Mouse (Mus musculus): ENCODE results near the gene Fes. TPM values are rescaled to one million over a fixed set of nuclear protein-coding genes. Genes with fewer than 3 reads are reported as not detected.
A peak's percentile ranks its signal among the peaks of the same experiment; 100 is the strongest.

Fes gene
- total RNA-seq, 2 experiments from 2014 or later = 5.0 to 5.7 TPM

- no peak for DNase-seq (ENCODE audit: low spot score in 2 of 2)
- no peak overlapping the region; the same call in 1 of the 2 replicates for H3K4me3 ChIP-seq
- TF ChIP-seq CTCF (conservative IDR thresholded peaks at IDR 0.05) = no peak
- H3K27ac ChIP-seq = no peak overlapping the region
Observed at GRCm38 (mm10) chr7:80368635-80369421, 18.9 kb downstream of the Fes start.

- H3K27ac ChIP-seq = no peak overlapping the region
- TF ChIP-seq CTCF (conservative IDR thresholded peaks at IDR 0.05) = no peak
- DNase-seq (ENCODE audit: low spot score in 2 of 2) = no peak
- no peak overlapping the region for H3K4me3 ChIP-seq
Observed at GRCm38 (mm10) chr7:80368009-80368408, 19.7 kb downstream of the Fes start.

- no peak overlapping the region for H3K27ac ChIP-seq
- H3K4me3 ChIP-seq = no peak overlapping the region
- no peak for DNase-seq (ENCODE audit: low spot score in 2 of 2)
- no peak for TF ChIP-seq CTCF (conservative IDR thresholded peaks at IDR 0.05)
Observed at GRCm38 (mm10) chr7:80367232-80367631, 20.5 kb downstream of the Fes start.

GRCm38 (mm10) chr7:80365759-80366158 lies 22.0 kb downstream of the Fes start:
- no peak for TF ChIP-seq CTCF (conservative IDR thresholded peaks at IDR 0.05)
- no peak for DNase-seq (ENCODE audit: low spot score in 2 of 2)
- no peak overlapping the region for H3K4me3 ChIP-seq
- H3K27ac ChIP-seq = no peak overlapping the region

- Histone ChIP-seq H3K4me3 (no peak overlapping the region), H3K27ac (no peak overlapping the region)
- no peak for DNase-seq (ENCODE audit: low spot score in 2 of 2)
- TF ChIP-seq CTCF (conservative IDR thresholded peaks at IDR 0.05) = no peak
Observed at GRCm38 (mm10) chr7:80360435-80360834, 27.3 kb downstream of the Fes start.

GRCm38 (mm10) chr7:80358039-80358438 lies 29.7 kb downstream of the Fes start:
- DNase-seq (ENCODE audit: low spot score in 2 of 2) = no peak
- no peak overlapping the region for H3K4me3 ChIP-seq
- peak overlapping the region; percentile 81 for H3K27ac ChIP-seq
- TF ChIP-seq CTCF (conservative IDR thresholded peaks at IDR 0.05) = no peak

GRCm38 (mm10) chr7:80357156-80357555 lies 30.6 kb downstream of the Fes start:
- Histone ChIP-seq H3K4me3 (no peak overlapping the region), H3K27ac (peak overlapping the region; percentile 81)
- DNase-seq (ENCODE audit: low spot score in 2 of 2) = peak in 1 of 2 experiments; percentile 56
- TF ChIP-seq CTCF (conservative IDR thresholded peaks at IDR 0.05) = 0 out of 2 replicates have a peak, but pooled peaks have one; percentile 19

- DNase-seq (ENCODE audit: low spot score in 2 of 2) = no peak
- Histone ChIP-seq H3K27ac (peak overlapping the region; percentile 81), H3K4me3 (no peak overlapping the region)
- TF ChIP-seq CTCF (conservative IDR thresholded peaks at IDR 0.05) = no peak
Observed at GRCm38 (mm10) chr7:80356351-80356750, 31.4 kb downstream of the Fes start.

GRCm38 (mm10) chr7:80352920-80353319 lies 34.8 kb downstream of the Fes start:
- Histone ChIP-seq H3K27ac (no peak overlapping the region), H3K4me3 (no peak overlapping the region)
- no peak for DNase-seq (ENCODE audit: low spot score in 2 of 2)
- no peak for TF ChIP-seq CTCF (conservative IDR thresholded peaks at IDR 0.05)

- TF ChIP-seq CTCF (conservative IDR thresholded peaks at IDR 0.05) = no peak
Observed at GRCm38 (mm10) chr7:80350808-80351207, 36.9 kb downstream of the Fes start.

GRCm38 (mm10) chr7:80347670-80348586 lies 39.8 kb downstream of the Fes start:
- DNase-seq (ENCODE audit: low spot score in 2 of 2) = no peak
- Histone ChIP-seq H3K27ac (peak overlapping the region; percentile 23; the same call in 1 of the 2 replicates), H3K4me3 (no peak overlapping the region)
- no peak for TF ChIP-seq CTCF (conservative IDR thresholded peaks at IDR 0.05)

More at GRCm38 (mm10) chr7:80350808-80351207, 36.9 kb downstream of the Fes start:
- Histone ChIP-seq H3K27ac (no peak overlapping the region), H3K4me3 (no peak overlapping the region)
- DNase-seq (ENCODE audit: low spot score in 2 of 2) = no peak

GRCm38 (mm10) chr7:80346830-80347229 lies 40.9 kb downstream of the Fes start:
- Histone ChIP-seq H3K4me3 (no peak overlapping the region), H3K27ac (no peak overlapping the region)
- DNase-seq (ENCODE audit: low spot score in 2 of 2) = no peak
- no peak for TF ChIP-seq CTCF (conservative IDR thresholded peaks at IDR 0.05)

- Histone ChIP-seq H3K4me3 (no peak overlapping the region), H3K27ac (no peak overlapping the region)
- no peak for TF ChIP-seq CTCF (conservative IDR thresholded peaks at IDR 0.05)
- DNase-seq (ENCODE audit: low spot score in 2 of 2) = no peak
Observed at GRCm38 (mm10) chr7:80346173-80346572, 41.6 kb downstream of the Fes start.
